Mouse (Mus musculus) ovary, adult 10 weeks (tissue): ENCODE measurements around the gene Zfp423. TPM values are rescaled to one million over a fixed set of nuclear protein-coding genes. Genes with fewer than 3 reads are reported as not detected.

Source experiments
- polyA plus RNA-seq: library from polyadenylated mRNA; stranded (reverse); fragments of 350-450 nt; fragmentation: Illumina TruSeq; extraction: RNeasy Lipid Tissue Mini Kit (QIAGEN cat#74804); gene quantifications from one replicate; pipeline ENCODE4 v1.2.3, GENCODE M21; 2014

Zfp423 gene
- polyA plus RNA-seq, result 3.5 TPM

DNA sequence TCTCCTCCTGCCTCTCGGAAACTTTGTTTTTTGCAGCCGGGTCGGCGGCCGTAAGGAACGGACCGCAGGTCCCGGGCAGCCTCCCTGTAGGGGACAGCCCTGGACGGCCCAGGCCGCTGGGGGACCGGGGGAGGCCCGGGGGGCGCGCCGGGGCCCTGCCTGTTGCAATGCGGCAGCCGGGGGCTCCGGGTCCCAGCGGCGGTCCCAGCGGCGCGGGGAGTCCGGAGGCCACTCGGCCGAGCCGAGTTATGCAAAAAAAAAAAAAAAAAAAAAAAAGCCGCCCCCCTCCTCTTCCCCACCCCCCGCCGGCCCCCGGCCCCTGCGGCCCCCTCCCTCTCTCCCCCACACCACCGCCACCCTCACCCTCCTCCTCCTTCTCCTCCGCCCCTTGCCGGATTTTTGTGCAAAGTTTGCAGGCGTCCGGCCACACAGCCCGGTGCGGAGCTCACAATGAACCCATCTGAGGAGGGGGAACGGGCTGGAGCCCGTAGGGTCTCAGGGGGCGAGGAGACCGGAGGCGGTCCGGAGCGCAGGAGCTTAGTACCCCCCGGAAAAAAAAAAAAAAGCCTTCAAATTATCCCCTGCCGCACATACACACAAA is at the start of gene Zfp423:
TSS of gene Zfp423 (minus strand) at position 276 of the 601 bp plus-strand sequence.

Other genes starting within 250 kb of the Zfp423 start
- 172 TPM for gene Cnep1r1, start 159.2 kb upstream of the Zfp423 start, polyA plus RNA-seq
- gene Heatr3, start 178.3 kb upstream of the Zfp423 start, polyA plus RNA-seq, result 35.1 TPM
- gene Tent4b, start 239.6 kb upstream of the Zfp423 start, polyA plus RNA-seq, result 81.8 TPM